Mouse (Mus musculus): ENCODE measurements around the gene Nme9.

The Nme9 gene

DNA sequence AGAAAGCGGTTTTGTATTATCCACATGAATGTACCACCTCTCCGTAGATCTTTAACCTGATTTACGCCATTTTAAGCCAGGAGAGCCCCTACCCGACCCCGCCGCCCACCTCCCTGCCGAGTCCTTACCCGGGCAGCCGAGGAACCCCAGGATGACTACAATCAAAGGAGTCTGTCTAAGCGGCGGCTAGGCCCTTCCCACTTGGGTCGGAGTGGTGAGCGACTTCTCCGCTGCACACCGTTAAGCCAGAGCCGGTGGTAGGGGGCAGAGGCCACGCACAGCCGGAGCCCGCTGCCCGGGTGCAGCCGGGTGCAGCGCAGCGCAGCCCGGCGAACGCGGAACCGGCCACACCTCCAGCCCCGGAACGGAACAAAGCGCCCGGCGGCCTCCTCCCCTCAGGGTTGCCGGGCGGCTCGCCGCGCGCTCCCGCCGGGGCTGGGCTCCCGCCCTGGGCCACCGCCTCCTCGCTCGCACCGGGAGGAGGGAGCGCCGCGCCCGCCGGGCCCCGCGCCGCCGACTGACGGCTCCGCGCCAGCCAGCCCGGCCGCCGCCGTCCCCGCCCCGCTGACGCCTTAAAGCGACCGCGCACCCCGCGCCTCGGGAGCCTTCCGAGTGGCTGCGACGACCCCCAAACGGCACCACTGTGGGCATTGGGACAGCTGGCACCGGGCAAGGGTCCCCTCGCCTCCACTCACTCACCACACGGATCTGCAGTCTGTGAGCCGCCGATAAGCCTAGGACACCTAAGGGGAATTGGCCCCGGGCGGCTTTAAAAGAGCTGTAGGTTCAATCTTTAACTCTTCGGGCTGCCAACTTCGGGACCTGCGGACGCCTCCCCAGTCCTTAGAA lies 14.9 kb upstream of the Nme9 start:
- DNase-seq (ENCODE audit: low read depth) = no peak

DNA sequence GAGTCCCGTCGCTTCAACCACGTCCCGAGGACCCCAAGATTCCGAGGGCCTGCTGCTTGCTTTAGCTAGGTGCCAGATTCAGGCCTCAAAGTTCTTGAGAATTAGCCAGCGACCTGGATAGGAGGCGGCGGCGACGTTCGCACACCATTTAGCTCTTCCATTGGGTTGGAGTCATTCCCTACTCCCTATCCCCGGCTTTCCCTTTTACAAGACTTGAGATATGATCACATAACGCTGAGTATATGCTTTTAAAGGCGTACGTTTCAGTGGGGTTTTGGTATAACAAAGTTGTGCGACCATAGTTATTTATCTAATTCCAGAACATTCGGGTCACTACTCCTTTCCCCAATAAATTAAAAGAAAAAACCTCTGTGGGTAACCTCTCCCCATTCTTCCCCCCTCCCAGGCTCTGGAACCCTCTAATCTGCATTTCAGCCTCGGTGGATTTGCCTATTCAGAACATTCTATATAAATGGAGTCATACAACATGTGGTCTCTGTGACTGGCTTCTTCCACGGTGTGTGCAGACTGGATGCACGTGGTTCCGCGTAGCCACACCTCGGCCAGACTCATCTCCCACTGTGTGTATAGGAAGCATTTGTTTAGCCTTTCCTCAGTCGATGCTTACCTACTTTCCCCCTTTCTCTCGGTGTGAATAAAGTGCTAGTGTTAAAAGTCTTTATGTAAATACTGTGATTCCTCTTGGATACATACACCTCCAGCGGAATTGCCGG lies 14.1 kb upstream of the Nme9 start, which contains the start of gene Mras:
Gene Mras (minus strand): TSS at position 351 of the 734 bp plus-strand sequence.
- DNase-seq (ENCODE audit: low read depth) = no peak

DNA sequence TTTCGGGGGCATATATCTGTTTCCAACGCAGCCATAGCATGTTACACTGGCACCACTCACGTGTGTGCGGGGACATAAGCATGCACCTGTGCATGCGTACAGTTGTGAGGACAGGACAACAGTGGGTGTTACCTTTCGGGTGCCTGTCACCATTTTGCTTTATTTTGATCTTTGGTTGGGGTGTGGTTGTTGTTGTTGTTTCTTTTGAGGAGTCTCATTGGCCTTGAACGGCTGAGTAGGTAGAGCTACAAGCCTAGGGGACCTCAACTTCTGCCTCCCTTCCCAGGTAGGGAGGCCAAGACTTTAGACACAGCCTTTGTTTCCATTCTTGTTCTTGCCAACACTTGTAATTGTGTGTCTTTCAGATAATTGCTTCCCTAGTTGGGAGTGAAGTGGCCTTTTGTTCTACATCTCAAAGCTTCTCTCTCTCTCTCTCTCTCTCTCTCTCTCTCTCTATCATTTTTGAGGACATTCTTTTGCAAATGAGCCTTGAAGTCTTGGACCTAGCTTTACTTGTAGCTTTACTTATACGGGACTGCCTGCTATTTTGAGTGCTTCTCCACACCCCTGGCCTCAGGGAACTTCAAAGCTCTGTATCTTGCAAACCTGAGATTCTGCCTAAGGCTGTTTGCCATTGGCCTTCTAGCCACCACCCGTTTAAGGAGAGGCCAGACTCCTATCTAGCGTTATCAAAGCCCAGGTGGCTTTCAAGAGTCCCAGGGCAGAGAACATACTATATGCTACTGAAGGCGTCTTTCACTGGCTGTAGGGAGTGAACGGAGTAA lies 13.3 kb upstream of the Nme9 start:
- DNase-seq (ENCODE audit: low read depth) = no peak

- DNase-seq (ENCODE audit: low read depth) = no peak
These were observed 12.2 kb upstream of the Nme9 start for GRCm38 (mm10) chr9:99439064-99439463.

DNA sequence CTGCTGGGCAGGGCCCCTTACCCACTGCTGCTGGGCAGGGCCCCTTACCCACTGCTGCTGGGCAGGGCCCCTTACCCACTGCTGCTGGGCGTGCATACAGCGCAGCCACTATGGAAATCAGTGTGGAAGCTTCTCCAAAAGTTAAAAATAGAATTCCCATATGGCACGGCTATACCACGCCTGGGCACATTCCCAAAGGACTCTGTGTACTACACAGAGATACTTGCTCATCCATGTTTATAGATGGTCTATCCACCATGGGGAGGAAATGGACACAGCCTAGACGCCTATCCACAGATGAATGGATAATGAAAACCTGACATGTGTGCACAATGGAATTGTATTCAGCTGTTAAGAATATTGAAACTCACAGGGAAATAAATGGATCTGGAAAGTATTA lies 10.3 kb upstream of the Nme9 start:
- no peak for DNase-seq (ENCODE audit: low read depth)

DNA sequence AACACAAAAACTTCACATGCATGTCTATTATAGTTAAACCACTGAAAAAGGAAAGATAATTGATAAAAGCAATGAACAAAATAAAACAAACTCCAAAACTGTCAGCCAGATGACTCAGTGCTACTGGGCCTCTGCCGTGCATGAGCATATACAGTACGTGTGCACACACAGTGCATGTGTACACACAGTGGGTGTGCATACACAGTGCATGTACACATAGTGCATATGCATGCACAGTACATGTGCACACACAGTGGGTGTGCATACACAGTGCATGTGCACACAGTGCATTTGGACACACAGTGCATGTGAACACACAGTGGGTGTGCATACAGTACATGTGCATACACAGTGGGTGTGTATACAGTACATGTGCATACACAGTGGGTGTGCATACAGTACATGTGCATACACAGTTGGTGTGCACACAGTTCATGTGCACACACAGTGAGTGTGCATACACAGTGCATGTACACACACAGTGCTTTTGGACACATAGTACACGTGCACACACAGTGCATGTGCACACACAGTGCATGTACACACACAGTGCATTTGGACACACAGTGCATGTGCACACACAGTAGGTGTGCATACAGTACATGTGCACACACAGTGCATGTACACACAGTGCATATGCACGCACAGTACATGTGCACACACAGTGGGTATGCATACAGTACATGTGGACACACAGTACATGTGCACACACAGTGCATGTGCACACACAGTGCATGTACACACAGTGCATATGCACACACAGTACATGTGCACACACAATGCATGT lies 9.4 kb upstream of the Nme9 start:
- no peak for DNase-seq (ENCODE audit: low read depth)

DNA sequence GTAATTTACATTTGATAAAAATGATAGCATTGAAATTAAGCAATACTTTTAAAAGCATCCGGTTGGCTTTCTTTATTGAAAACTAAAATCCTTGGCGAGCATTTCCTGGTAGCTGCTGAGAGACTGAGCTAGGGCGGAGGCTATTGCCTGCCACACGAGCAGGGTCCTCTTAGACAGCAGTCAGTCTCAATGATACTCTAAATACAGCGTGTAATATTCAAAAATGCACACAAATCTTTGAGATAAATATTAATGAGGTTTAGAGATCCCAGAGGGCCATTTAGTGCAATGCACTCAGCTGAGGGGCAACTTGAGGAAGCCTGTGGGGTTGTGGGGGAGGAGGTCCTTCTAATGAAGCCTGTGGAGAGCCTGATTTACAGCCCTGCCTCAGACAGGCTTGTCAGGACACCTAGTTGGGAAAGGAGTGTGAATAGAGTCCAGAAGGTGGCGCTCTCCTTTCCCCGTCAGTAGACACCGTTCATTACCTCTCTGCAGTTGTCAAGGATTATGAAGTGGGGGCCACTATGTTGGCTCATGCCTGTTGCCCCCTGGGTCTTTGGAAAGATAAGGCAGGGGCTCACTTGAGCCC lies 6.6 kb upstream of the Nme9 start:
- peak; percentile 39 for DNase-seq (ENCODE audit: low read depth)

GRCm38 (mm10) chr9:99446259-99446658 lies 5.0 kb upstream of the Nme9 start:
- no peak for DNase-seq (ENCODE audit: low read depth)

DNA sequence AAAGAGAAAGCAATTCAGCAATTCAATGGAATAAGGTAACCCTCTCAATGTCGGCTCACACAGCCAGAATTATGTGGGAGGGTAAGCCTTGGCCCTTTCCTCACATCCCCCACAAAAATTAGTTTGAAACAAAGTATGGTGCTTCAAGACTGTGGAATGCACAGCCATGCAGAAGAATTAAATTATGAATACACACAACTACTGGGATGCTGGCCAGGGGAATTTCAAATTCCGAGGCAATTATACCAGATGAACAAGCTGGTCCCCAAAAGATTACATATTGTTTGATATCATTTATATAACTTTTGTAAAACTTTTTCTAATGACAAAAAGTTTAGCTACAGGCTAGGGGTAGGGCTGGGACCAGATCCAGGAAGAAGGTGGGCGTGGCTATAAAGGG lies 4.0 kb upstream of the Nme9 start:
- no peak for DNase-seq (ENCODE audit: low read depth)

DNA sequence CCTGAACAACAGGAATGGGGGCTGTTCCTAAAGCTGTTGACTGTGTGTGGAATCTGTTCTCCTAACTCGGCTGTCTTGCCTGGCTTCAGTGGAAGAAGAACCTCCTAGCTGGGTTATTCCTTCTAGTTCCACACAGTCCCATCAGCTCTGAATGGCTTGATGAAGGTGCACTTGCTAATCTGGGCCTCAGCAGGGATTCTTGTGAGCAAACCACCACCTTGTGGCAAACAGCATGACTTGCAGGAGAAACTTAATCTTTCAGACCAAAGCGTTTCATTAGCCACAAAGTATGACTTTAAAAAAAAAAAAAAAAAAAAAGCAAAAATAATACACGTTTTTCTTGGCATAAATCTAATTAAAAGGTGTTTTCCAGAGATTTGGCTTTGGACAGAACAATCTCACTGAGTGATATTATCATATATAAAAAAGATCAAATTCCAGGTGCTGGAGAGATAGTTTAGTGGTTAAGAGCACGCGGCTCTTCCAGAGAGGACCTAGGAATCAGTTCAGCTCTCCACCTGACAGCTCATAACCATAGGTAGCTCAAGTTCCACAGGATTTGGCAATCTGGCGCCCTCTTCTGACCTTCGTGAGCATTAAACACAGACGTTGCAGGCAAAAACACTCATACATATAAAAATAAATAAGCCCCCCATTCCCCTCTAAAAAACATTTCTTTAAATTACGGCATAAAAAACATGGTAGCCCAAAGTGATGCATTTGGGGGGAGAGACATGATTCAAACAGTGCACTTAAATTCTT lies 1.2 kb upstream of the Nme9 start:
- peak; percentile 70 for DNase-seq (ENCODE audit: low read depth)

DNA sequence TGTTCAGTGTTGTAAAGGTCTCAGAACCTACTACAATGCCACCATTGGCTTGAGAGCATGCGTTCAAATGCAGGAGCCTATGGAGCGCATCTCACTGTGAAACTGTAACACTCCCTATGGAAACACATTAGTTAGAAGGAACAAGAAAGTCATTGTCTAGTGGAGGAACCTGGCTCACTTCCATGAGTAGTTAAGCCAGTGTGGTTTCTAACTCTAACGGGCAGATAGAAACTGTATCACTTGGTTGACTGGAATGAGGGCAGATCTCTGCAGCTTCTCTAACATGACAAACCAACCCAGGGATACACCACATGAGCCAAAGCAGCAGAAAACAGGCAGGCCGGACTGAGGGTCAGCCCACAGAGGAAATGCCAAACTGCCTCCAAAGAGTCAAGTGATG lies 2.9 kb downstream of the Nme9 start:
- DNase-seq (ENCODE audit: low read depth) = no peak

DNA sequence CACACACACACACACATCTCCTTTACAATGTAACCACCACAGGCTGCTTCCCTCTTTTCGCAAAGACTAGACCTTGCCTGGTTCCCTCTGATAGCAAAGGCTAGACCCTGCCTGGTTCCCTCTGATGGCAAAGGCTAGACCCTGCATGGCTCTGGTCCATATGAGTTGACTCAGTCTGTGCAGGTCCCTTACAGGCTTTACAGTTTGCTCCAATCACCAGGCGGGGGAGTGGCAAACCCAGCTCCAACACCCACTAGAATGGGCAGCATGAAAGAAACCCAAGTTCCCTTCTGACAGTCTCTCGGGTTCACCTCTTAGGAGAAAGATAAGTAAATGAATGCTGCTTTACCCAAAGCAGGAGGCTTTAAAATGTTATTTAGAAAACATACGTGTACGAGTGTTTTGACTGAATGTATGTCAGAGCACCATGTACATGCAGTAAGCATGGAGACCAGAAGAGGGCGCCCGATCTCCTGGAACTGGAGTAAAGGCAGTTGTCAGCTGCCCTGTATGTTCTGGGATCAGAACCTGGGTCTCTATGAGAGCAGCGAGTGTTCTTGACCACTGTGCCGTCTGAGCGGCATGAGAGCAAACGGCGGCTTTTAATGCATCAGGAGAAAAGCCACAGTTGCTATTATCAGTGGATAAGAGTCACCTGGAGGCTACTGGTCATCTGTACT lies 7.4 kb downstream of the Nme9 start:
- peak; percentile 80 for DNase-seq (ENCODE audit: low read depth)

- no peak for DNase-seq (ENCODE audit: low read depth)
These were observed 8.5 kb downstream of the Nme9 start for GRCm38 (mm10) chr9:99459730-99460129.

DNA sequence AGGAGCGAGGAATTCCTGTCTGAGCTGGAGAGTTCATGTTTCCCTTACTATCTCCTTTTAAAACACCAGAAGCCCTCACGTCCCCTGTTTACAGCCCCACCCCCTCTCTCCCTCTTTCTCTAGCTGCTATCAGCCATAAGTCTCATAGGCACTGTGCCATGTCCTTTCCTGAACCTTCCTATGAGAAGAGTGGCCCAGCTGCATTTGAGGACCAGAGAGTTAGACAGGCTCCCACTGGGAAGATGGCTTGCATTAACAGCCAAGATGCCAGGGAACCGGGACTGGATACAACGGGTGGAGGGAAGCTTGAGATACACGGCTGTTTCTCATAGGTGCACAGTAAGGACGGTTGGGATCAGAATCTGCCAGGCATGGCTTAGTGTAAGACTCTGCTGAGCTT lies 13.6 kb downstream of the Nme9 start:
- DNase-seq (ENCODE audit: low read depth) = no peak

- DNase-seq (ENCODE audit: low read depth) = no peak
These were observed 17.3 kb downstream of the Nme9 start for GRCm38 (mm10) chr9:99468572-99468971.

GRCm38 (mm10) chr9:99469681-99470273 lies 18.5 kb downstream of the Nme9 start:
- DNase-seq (ENCODE audit: low read depth) = peak; percentile 38

GRCm38 (mm10) chr9:99470347-99471092 lies 19.2 kb downstream of the Nme9 start:
- DNase-seq (ENCODE audit: low read depth) = no peak

GRCm38 (mm10) chr9:99471334-99471733 lies 20.1 kb downstream of the Nme9 start:
- no peak for DNase-seq (ENCODE audit: low read depth)

GRCm38 (mm10) chr9:99479181-99479711 lies 28.0 kb downstream of the Nme9 start:
- DNase-seq (ENCODE audit: low read depth) = no peak

All from 416B (cell line).